Comparison of ENCODE assay signal across 19 mouse cellular contexts in genomic region chr7:16150191-16151145, GRCm38 (mm10). TPM values are rescaled to one million over a fixed set of nuclear protein-coding genes. Genes with fewer than 3 reads are reported as not detected.
A peak's percentile ranks its signal among the peaks of the same experiment; 100 is the strongest.
DNase-seq lines count a peak whose midpoint lies in the region; TF ChIP-seq lines count a peak whose summit lies in the region.
"Had no signal": no experiment of that assay in that cellular context is flagged by ENCODE, and none has a peak within 500 bp of the region (broad histone marks: within the 10 kb centered on the region; RNA-seq: fewer than 3 reads in every experiment).

No protein-coding gene starts in this region.

- H3K4me3 ChIP-seq in layer of hippocampus, adult 2 months: no peak overlapping the region
- H3K4me3 ChIP-seq: embryonic facial prominence, embryonic 10.5 days; embryonic facial prominence, embryonic 12.5 days; forebrain, embryonic 12.5 days had no signal

- TF ChIP-seq CTCF in layer of hippocampus, adult 2 months (conservative IDR thresholded peaks at IDR 0.05): no peak

- peak overlapping the region; percentile 90 for H3K27ac ChIP-seq in layer of hippocampus, adult 2 months
- H3K27ac ChIP-seq: embryonic facial prominence, embryonic 10.5 days; embryonic facial prominence, embryonic 12.5 days; forebrain, embryonic 12.5 days had no signal

- DNase-seq in cerebellum, adult 11-12 months: peak; percentile 57
- DNase-seq in cerebellum, adult 9-10 months: no peak
- peak; percentile 61 for DNase-seq in cerebellum, adult 9-11 months
- no peak for DNase-seq in cerebellum, postnatal 10 days
- DNase-seq in layer of hippocampus, adult 2 months (ENCODE audit: low spot score in 2 of 2): no peak
- DNase-seq in layer of hippocampus, postnatal 14 days (ENCODE audit: low spot score in 2 of 2): no peak
- peak; percentile 69 for DNase-seq in brain, adult 2 months (ENCODE audit: low read depth, low spot score)
- no peak for DNase-seq in right cerebral cortex, postnatal 25 days
- DNase-seq: adrenal gland, adult 8-10 months; adrenal gland, postnatal 14 days; adrenal gland, postnatal 36 days; B cell, adult 2 months; cerebellum, adult 11 months; cerebellum, adult 8-10 months; forebrain, postnatal 0 days had no signal

RNA-seq across cellular contexts. Expression of gene Slc8a2, which starts 20.8 kb away (rescaled TPM):
- 100 to 1,000 TPM; 305 to 320 TPM for total RNA-seq in layer of hippocampus, adult 2 months (2021)
- total RNA-seq in layer of hippocampus, postnatal 14 days (2021): 100 to 1,000 TPM; 335 to 349 TPM

RNA-seq across cellular contexts. Expression of gene Meis3, which starts 24.4 kb away (rescaled TPM):
- 10 to 100 TPM; 37.3 to 38.6 TPM for total RNA-seq in layer of hippocampus, adult 2 months (2021)
- 10 to 100 TPM; 38.0 to 42.5 TPM for total RNA-seq in layer of hippocampus, postnatal 14 days (2021)
- total RNA-seq: common myeloid progenitor, adult 5-6 weeks had no signal

RNA-seq across cellular contexts. Expression of gene Kptn, which starts 30.8 kb away (rescaled TPM):
- total RNA-seq in layer of hippocampus, adult 2 months (2021): 10 to 100 TPM; 39.4 to 47.0 TPM
- total RNA-seq in layer of hippocampus, postnatal 14 days (2021): 10 to 100 TPM; 30.3 to 38.6 TPM

RNA-seq across cellular contexts. Expression of gene Napa, which starts 52.2 kb away (rescaled TPM):
- 100 to 1,000 TPM; 309 to 325 TPM for total RNA-seq in layer of hippocampus, adult 2 months (2021)
- 100 to 1,000 TPM; 240 to 259 TPM for total RNA-seq in layer of hippocampus, postnatal 14 days (2021)

Comparison
In these comparisons a context has a peak if more than half of its experiments do, and no peak if none do; other contexts are left out.
1. DNase-seq: peak in cerebellum, adult 11-12 months (single experiment), cerebellum, adult 9-11 months (single experiment) and brain, adult 2 months (single experiment); none in cerebellum, adult 9-10 months (single experiment), cerebellum, postnatal 10 days (0 of 2), layer of hippocampus, adult 2 months (0 of 2), layer of hippocampus, postnatal 14 days (0 of 2) and right cerebral cortex, postnatal 25 days (single experiment).